Mouse (Mus musculus) heart, embryonic 11.5 days (tissue): ENCODE data around the gene Epn2. TPM values are rescaled to one million over a fixed set of nuclear protein-coding genes. Genes with fewer than 3 reads are reported as not detected.
A peak's percentile ranks its signal among the peaks of the same experiment; 100 is the strongest.

Experiments used
- ATAC-seq: fragments of 200-750 bp; cut with Nextera tagmentation; replicated peaks from 2 replicates; pipeline ENCODE4 v1.8.0; 2017; ENCODE audit warnings: moderate library complexity; ENCODE audit not compliant: insufficient number of reproducible peaks, low FRiP score, low TSS enrichment
- H3K27ac ChIP-seq: fragments of 300-500 bp; sonication (generic); 2 replicates; pipeline ENCODE4 v1.5.1; 2014; ENCODE audit warnings: mild to moderate bottlenecking, low read depth, low read length
- H3K27me3 ChIP-seq: fragments of 300-500 bp; sonication (generic); 2 replicates; pipeline ENCODE4 v1.6.1; 2014; ENCODE audit warnings: mild to moderate bottlenecking, low read length, mixed read lengths; ENCODE audit not compliant: control insufficient read depth, insufficient read depth
- H3K36me3 ChIP-seq: fragments of 300-500 bp; sonication (generic); 2 replicates; pipeline ENCODE4 v1.6.1; 2014; ENCODE audit warnings: mild to moderate bottlenecking, low read length, moderate library complexity, mixed read lengths; ENCODE audit not compliant: control insufficient read depth, insufficient read depth
- H3K4me1 ChIP-seq: fragments of 300-500 bp; sonication (generic); 2 replicates; pipeline ENCODE4 v1.6.1; 2014; ENCODE audit warnings: low read length; ENCODE audit not compliant: control insufficient read depth, insufficient read depth
- H3K4me2 ChIP-seq: fragments of 300-500 bp; sonication (generic); 2 replicates; pipeline ENCODE4 v1.6.1; 2014; ENCODE audit warnings: mild to moderate bottlenecking, moderate library complexity
- H3K4me3 ChIP-seq: fragments of 300-500 bp; sonication (generic); 2 replicates; pipeline ENCODE4 v1.5.1; 2014; ENCODE audit warnings: low read depth, low read length
- H3K9ac ChIP-seq: fragments of 300-500 bp; sonication (generic); 2 replicates; pipeline ENCODE4 v1.6.1; 2014; ENCODE audit warnings: mild to moderate bottlenecking, low read depth, low read length, moderate library complexity
- H3K9me3 ChIP-seq: fragments of 300-500 bp; sonication (generic); replicated peaks from 2 replicates; pipeline ENCODE4 v1.6.1; 2016; ENCODE audit warnings: low read length; ENCODE audit not compliant: control insufficient read depth
- WGBS: fragments of 180-500 bp; shearing (Covaris S2); extraction: QIAGEN DNeasy Blood & Tissue Kit; methylation state at CpG from one replicate; pipeline ENCODE4 v1.1.7; 2014; ENCODE audit not compliant: insufficient replicate concordance; 5-methylcytosine and 5-hydroxymethylcytosine counted together
- polyA plus RNA-seq: library from polyadenylated mRNA; unstranded; fragments of >200 nt; fragmentation: Nextera tagmentation; extraction: Ambion mirVana; gene quantifications from 2 replicates; pipeline ENCODE4 v1.2.1, GENCODE M21; 2014

The Epn2 gene
- polyA plus RNA-seq, 1 experiment from 2014 or later, result 23.3 TPM

- H3K27ac ChIP-seq, result peak overlapping the region; percentile 37; the same call in 1 of the 2 replicates
- no peak for ATAC-seq
Measured at GRCm38 (mm10) chr11:61519484-61520107, 59.9 kb downstream of the Epn2 start.

GRCm38 (mm10) chr11:61518871-61519270 lies 60.6 kb downstream of the Epn2 start:
- Histone ChIP-seq H3K27me3 (no peaks in the 10 kb centered on the region), H3K4me2 (no peak overlapping the region), H3K27ac (peak overlapping the region; percentile 37; the same call in 1 of the 2 replicates), H3K4me1 (peaks cover 13% of the 10 kb centered on the region), H3K36me3 (0 out of 2 replicates have a peak, but pooled peaks cover 4% of the 10 kb centered on the region), H3K9ac (no peak overlapping the region), H3K4me3 (no peak overlapping the region), H3K9me3 (no peaks in the 10 kb centered on the region)
- ATAC-seq, result no peak
- 59% methylated on average over 3 of the region's 3 CpGs for WGBS

More at GRCm38 (mm10) chr11:61519484-61520107, 59.9 kb downstream of the Epn2 start:
- H3K4me3 ChIP-seq, result no peak overlapping the region
- H3K36me3 ChIP-seq, result 0 out of 2 replicates have a peak, but pooled peaks cover 4% of the 10 kb centered on the region
- no peak overlapping the region for H3K9ac ChIP-seq
- 88% methylated on average over 3 of the region's 3 CpGs for WGBS
- no peaks in the 10 kb centered on the region for H3K9me3 ChIP-seq
- peaks cover 13% of the 10 kb centered on the region for H3K4me1 ChIP-seq
- H3K27me3 ChIP-seq, result no peaks in the 10 kb centered on the region
- H3K4me2 ChIP-seq, result no peak overlapping the region

- Histone ChIP-seq H3K4me2 (no peak overlapping the region), H3K27ac (no peak overlapping the region), H3K4me1 (peaks cover 13% of the 10 kb centered on the region), H3K9me3 (no peaks in the 10 kb centered on the region), H3K27me3 (no peaks in the 10 kb centered on the region), H3K9ac (no peak overlapping the region), H3K36me3 (0 out of 2 replicates have a peak, but pooled peaks cover 4% of the 10 kb centered on the region), H3K4me3 (no peak overlapping the region)
- ATAC-seq, result no peak
- WGBS, result 77% methylated on average over 1 of the region's 1 CpGs
Measured at GRCm38 (mm10) chr11:61517971-61518370, 61.5 kb downstream of the Epn2 start.

- no peak for ATAC-seq
- Histone ChIP-seq H3K4me1 (peaks cover 13% of the 10 kb centered on the region), H3K27me3 (no peaks in the 10 kb centered on the region), H3K4me3 (no peak overlapping the region), H3K9ac (no peak overlapping the region), H3K27ac (no peak overlapping the region), H3K36me3 (0 out of 2 replicates have a peak, but pooled peaks cover 2% of the 10 kb centered on the region), H3K4me2 (no peak overlapping the region), H3K9me3 (no peaks in the 10 kb centered on the region)
- WGBS, result 37% methylated on average over 3 of the region's 3 CpGs
Measured at GRCm38 (mm10) chr11:61514953-61515352, 64.5 kb downstream of the Epn2 start.

GRCm38 (mm10) chr11:61504713-61505257 lies 74.7 kb downstream of the Epn2 start, which contains the start of gene B9d1:
Gene B9d1, plus strand, starts transcription at chr11:61505144.
- Histone ChIP-seq H3K4me3 (peak within 1 kb of the TSS; percentile 64), H3K4me2 (peak within 1 kb of the TSS; percentile 65), H3K9ac (peak within 1 kb of the TSS; percentile 83), H3K27ac (peak within 1 kb of the TSS; percentile 54; the same call in 1 of the 2 replicates), H3K9me3 (no peaks in the 10 kb centered on the region), H3K36me3 (no peaks in the 10 kb centered on the region), H3K27me3 (no peaks in the 10 kb centered on the region), H3K4me1 (peaks cover 5% of the 10 kb centered on the region; the same call in 1 of the 2 replicates)
- ATAC-seq, result peak; percentile 82
- under 1% methylated on average over 39 of the region's 39 CpGs for WGBS

GRCm38 (mm10) chr11:61503933-61504332 lies 75.6 kb downstream of the Epn2 start:
- 75% methylated on average over 8 of the region's 8 CpGs for WGBS
- Histone ChIP-seq H3K36me3 (no peaks in the 10 kb centered on the region), H3K4me2 (no peak overlapping the region), H3K27ac (no peak overlapping the region), H3K4me3 (no peak overlapping the region), H3K27me3 (no peaks in the 10 kb centered on the region), H3K9ac (no peak overlapping the region), H3K9me3 (no peaks in the 10 kb centered on the region), H3K4me1 (peaks cover 9% of the 10 kb centered on the region; the same call in 1 of the 2 replicates)
- no peak for ATAC-seq

- no peak overlapping the region for H3K4me2 ChIP-seq
- peak overlapping the region; percentile 35 for H3K27ac ChIP-seq
- ATAC-seq, result no peak
- no peaks in the 10 kb centered on the region for H3K27me3 ChIP-seq
- peaks cover 7% of the 10 kb centered on the region; the same call in 1 of the 2 replicates for H3K4me1 ChIP-seq
- H3K4me3 ChIP-seq, result no peak overlapping the region
- peak overlapping the region; percentile 39; the same call in 1 of the 2 replicates for H3K9ac ChIP-seq
- no peaks in the 10 kb centered on the region for H3K36me3 ChIP-seq
- H3K9me3 ChIP-seq, result no peaks in the 10 kb centered on the region
- WGBS, result 61% methylated on average over 6 of the region's 6 CpGs
Measured at GRCm38 (mm10) chr11:61498736-61499504, 80.6 kb downstream of the Epn2 start.

- peaks cover 15% of the 10 kb centered on the region for H3K4me1 ChIP-seq
- no peak overlapping the region for H3K4me2 ChIP-seq
- H3K27me3 ChIP-seq, result no peaks in the 10 kb centered on the region
- no peak overlapping the region for H3K27ac ChIP-seq
- peaks cover 2% of the 10 kb centered on the region; the same call in 1 of the 2 replicates for H3K36me3 ChIP-seq
- 53% methylated on average over 1 of the region's 1 CpGs for WGBS
- H3K9me3 ChIP-seq, result no peaks in the 10 kb centered on the region
- H3K4me3 ChIP-seq, result no peak overlapping the region
- H3K9ac ChIP-seq, result no peak overlapping the region
- no peak for ATAC-seq
Measured at GRCm38 (mm10) chr11:61497490-61497889, 82.0 kb downstream of the Epn2 start.
